Mouse (Mus musculus): ENCODE measurements at regions not wholly inside any gene's neighbourhood (a gene's known extent, or its start where the extent isn't known, plus 50 kb on each side); places are given as distances from the start of the nearest gene placed in this dataset.
"Not testable (repeated sequence)": the region's sequence is repeated elsewhere in the genome, so short reads cannot be mapped to it uniquely, and the experiment has no call there.

DNA sequence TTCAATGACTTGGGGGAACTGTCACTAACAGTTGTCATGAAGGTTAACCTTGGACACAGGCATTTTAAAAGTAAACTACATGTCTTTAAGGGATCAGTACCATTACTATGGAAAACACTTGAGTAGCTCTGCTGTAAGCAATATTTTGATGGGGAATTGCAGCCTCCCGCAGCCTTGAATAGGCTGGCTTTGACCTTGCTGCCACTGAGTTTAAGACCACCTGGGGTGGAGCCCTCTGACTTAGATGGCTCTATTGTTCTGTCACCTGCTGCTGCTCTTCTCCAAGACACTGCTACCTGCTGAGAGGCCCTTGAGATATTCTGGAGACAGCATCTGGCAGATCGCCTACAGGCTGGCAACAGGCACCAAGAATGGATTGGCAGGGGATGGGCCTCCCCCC lies 62.1 kb upstream of the Tars start:
- not testable (repeated sequence) for DNase-seq

DNA sequence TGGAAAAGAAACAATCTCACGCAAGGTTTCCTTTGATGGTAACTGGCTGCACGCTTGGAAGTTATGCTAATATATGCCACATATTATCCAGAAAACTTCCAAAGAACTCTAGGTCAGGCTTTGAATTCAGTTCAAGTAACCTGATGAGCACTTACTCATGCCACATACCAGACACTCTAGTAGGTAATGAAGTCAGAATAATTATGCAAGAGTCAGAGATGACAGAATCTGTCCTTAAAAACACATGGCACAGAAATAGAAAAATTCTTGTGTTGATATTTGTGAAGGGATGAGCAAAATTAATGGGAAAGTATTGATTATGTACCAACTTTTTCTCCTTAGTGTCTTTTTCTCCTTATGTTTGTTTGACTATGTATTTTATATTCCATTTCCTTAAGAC lies 59.8 kb upstream of the Tars start:
- DNase-seq: no peak

DNA sequence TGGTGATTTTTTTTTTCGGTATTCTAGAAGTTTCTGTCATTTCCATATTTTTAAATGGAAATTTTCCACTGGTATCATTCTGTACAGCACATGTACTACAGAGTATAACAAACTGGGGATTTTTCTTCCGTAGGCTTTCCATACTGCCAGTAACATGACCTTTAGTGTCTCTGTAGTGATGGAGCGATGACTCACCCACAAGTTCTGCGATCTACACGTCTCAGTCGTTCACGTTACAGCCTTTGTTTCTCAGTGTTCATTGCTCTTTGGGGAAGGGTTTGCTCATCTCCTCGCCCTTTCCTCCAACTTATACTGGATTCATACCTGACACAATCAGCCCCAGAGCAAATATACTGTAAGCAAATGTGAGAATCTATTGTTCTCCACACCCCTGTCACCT lies 57.8 kb upstream of the Tars start:
- no peak for DNase-seq

DNA sequence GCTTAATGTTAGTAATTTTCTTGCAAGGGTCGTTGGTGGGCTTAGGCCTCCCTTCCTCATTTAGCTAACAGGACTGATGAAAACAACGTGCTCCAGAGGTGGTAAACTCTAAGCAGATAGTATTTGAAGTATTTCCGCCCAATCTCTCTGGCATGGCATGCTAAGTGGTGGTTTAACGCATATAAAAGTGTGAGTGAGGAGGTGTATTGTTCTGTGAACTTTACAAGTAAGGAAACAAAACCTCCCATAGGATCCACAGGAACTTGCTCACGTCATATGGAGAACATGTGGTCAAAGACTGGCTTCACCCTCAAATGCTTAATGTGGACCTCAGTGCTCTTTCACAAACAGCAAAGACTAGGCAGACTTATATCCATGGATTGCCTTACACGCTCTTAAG lies 56.5 kb upstream of the Tars start:
- DNase-seq: no peak

DNA sequence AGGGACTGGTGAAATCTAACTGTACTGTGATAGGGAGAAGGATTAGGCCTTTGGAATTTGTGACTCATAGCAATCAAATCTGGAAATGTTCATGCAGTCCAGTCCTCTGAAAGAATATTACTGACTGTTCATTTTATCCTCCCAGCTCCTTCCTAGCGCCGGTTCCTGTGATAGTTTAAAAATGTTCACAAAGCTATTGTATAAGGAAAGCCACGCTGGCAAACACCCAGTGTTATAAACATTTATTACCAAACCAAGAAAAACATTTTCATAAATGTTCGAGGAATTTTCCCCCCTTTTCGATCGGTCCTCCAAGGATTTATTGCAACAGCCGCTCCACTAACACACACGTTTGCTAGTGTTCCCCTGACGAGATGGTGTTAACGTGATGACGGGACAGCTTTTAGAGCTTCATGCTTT lies 55.9 kb upstream of the Tars start:
- no peak for DNase-seq

DNA sequence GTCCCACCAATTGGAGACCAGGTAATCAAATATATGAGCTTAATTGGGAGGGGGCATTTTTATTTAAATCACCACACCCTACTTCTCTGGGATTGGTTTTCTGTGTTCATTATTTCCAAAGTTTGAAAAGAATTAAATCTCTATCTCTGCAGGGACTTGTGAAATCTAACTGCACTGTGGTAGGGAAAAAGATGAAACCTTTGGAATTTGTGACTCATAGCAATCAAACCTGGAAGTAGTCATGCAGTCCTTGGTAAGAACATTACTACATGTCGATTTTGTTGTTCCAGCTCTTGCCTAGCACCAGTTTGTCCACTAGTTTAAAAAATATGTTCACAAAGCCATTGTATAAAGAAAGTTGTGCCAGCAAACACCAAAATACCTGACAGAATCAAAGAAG lies 54.5 kb upstream of the Tars start:
- DNase-seq: no peak

DNA sequence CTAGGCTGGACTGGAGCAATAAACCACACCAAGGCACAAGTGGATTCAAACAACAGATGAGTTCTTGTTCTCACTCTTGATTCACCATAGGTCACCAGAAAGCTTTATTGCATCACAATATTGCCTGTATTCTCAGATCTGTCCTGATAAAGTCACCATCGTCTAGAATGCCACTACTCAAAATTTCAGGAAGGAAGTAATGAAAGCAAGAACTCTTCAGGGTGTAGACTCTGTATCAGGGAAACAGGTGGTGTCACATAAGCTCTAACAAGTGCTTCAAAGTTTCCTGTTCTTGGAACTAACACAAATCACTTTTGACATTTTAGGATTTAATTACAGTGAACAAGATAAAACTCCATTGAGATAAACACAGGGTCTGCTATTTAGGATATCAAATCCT lies 52.2 kb upstream of the Tars start:
- no peak for DNase-seq
